Mouse (Mus musculus): ENCODE results near the gene Pdpk1.

DNA sequence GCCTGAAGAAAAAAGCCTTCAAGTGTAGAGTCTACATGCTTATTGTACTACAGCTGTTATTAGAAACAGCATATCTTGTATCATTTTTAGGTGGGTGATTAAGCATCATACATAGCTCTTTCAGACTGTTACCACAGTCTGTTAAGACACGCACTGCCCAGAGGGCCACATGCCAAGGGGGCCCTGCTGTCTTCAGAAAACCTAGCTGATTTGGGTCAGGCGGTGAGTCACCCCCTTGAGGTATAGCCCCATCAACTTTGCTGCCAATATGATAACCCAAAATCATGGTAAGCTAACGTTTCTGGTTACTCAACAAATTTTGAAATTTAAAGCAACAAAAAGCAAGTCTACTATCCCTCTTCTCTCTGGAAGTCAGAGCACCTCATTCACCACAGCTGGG is 31.3 kb downstream of the Pdpk1 start:
- TF ChIP-seq TAL1 (IDR thresholded peaks at IDR 0.05; ENCODE audit: low read length) (no peak), GATA1 (IDR thresholded peaks at IDR 0.05; ENCODE audit: low read length) (no peak)

Data from erythroblast, embryonic 14.5 days (primary cell).